Mouse (Mus musculus) NIH3T3 (cell line): ENCODE measurements around the gene Tmem273.
A peak's percentile ranks its signal among the peaks of the same experiment; 100 is the strongest.

ENCODE experiments used
- DNase-seq: peaks from one replicate; pipeline ENCODE4 v3.0.0-alpha.2; 2012; ENCODE audit warnings: low read depth

Gene Tmem273

DNA sequence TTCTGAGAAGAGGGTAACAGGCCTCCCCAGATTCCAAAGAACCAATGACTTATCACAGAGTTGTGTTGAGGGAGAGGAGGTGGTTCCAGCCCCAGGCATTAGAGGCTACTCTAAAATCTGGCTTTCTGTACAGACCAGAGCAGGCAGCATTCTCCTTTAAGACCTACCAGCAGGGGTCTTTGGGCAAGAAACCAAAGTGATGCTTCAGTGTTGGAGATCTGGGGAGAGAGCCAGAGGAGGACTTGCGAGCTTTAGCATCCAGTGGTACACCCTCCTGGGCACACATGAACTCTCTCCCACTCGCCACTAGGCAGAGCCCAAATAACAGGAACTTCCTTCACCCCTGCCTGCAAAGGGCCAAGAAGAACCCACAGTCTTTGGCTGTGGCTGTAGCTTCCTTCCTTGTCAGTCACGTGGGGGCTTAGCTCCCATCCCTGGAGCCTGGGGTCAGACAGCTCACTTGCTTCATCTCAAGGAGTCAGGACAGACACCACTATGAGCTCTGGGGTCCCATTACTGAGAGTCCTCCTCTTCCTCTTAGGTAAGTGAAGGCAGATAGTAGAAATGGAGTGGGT, at the start of gene Tmem273:
Gene Tmem273 (plus strand): TSS at position 408 of the 575 bp plus-strand sequence.
- DNase-seq, result no peak

DNA sequence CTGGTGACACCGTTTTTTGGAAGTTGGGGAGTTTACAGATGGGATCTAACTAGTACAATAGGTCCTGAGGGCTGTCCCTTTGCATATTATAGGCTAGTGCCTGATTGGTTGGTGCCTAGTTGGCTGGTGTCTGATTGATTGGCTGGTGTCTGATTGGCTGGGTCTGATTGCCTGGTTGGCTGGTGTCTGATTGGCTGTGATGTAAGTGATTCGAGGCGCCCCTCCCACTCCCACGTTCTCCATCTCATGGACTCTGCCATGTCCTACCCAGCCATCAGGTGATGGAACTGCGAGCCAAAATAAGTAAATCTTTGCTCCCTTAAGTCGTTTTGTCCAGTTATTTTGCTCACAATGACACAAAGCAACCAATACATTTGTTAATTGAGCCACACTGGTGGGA, 49.2 kb upstream of the Tmem273 start:
- DNase-seq, result no peak

- DNase-seq, result no peak
These were observed 47.2 kb upstream of the Tmem273 start for GRCm38 (mm10) chr14:32738586-32738985.

DNA sequence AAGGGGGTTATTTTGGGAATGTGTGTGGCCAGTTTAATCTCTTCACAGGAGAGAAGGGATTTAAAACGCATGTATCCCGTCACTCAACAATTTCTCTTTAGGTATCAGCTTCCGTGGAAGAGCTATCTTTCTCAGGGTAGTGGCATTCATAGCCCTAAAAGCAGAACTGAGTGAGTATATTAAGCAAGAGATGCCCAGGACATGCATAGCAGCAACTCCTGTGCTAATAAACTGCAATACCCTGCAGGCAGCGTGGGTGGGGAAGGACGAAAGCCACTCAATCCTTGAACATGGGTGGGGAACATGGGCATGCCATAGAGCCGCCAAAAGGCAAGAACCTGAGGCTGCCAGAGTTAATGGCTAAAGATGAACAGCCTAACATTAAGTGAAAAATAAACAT, 37.2 kb upstream of the Tmem273 start:
- no peak for DNase-seq

GRCm38 (mm10) chr14:32750727-32751126, 35.0 kb upstream of the Tmem273 start:
- no peak for DNase-seq

DNA sequence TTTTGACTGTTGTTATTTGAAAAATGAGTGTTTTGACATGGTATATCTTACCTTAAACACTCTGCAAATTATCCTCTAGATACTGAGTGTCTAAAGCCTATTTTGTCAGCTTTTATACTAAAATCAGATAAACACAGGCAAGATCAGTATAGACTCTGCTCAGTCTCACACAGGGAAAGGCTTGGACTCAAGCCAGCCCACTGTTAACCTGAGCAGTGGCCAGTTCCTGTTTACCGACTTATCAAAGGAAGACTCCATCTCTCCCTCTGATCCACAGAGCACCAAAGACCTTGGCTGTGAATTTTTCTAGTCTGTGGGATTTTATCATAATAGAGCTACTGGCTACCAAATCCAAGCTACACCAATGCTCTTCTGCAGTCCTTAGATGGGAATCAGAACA, 31.5 kb upstream of the Tmem273 start:
- DNase-seq, result no peak

DNA sequence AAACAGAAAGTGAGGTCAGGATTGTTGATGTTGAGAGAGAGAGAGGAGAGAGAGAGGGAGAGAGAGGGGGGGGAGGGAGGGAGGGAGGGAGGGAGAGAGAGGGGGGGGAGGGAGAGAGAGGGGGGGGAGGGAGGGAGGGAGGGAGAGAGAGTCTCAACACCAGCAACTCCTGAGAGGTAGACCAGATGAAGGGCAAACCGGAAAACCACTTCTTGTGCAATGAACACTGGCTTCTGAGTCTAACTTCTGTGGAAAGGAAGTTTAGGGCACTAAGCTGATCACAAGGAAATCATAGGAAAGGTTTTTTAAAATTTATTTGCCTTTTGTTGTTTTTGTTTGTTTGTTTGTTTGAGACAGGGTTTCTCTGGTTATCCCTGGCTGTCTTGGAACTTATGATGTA, 23.6 kb upstream of the Tmem273 start:
- DNase-seq, result no peak

GRCm38 (mm10) chr14:32770563-32770962, 15.2 kb upstream of the Tmem273 start:
- DNase-seq, result no peak

DNA sequence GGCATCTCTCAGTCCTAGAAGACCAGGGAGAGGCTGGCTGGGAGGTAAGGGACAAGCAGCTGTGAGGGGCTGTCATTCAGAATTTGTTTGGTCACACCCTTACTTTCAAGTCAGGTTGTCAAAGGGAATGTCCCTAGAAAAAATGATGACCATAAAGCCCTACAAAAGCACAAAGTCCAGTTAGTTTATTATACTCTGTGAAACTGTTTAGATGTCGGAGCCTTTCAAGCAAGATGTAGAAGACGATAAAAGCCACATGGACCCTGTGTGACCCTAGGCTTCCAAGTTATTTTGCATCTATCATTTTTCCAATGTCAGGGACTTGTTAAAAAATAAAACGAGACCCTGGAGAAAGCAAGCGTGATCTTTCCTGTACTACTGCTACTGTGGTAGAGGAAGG, 13.7 kb upstream of the Tmem273 start:
- no peak for DNase-seq

GRCm38 (mm10) chr14:32772791-32773190, 13.0 kb upstream of the Tmem273 start:
- DNase-seq, result peak; percentile 17

- no peak for DNase-seq
These were observed 12.3 kb upstream of the Tmem273 start for GRCm38 (mm10) chr14:32773456-32773855.

GRCm38 (mm10) chr14:32776077-32776476, 9.7 kb upstream of the Tmem273 start:
- DNase-seq, result no peak

DNA sequence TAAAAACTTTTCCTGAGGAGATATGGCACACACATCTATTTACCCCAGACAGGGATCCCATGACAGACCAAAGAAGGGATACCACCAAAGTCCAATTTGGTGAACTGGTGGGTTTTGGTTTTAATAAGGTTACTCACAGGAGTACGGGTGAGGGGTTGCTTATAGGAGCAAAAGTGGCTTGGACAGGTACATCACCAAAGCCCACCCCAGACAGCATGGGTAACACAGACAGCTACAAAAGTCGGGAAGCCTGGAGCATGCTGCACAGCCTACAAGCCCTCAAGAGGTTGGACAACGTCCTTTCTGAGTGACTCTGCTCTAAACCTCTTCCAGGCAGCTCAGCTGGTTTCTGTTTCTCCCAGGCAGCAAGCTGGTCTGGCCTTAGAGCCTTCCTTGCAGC, 7.4 kb upstream of the Tmem273 start:
- DNase-seq, result no peak

DNA sequence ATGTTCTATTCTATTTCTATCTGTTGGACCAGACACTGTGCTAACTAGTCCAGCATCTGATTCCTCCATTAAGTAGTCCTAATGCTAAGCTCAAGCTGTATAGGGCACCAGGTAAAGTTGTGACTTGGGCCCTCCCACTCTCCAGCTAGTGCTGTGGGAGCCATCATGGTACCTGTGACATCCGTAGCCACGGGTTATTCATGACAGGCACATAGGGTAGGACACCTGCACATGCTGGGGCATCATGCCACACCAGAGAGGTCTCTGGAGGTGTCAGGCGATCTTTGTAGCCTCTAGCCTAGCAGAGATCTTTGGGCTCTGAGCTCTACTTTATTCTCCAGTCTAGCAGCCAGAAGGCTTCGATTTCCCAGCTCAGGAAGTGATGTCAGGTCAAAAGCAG, 2.9 kb upstream of the Tmem273 start:
- no peak for DNase-seq

DNA sequence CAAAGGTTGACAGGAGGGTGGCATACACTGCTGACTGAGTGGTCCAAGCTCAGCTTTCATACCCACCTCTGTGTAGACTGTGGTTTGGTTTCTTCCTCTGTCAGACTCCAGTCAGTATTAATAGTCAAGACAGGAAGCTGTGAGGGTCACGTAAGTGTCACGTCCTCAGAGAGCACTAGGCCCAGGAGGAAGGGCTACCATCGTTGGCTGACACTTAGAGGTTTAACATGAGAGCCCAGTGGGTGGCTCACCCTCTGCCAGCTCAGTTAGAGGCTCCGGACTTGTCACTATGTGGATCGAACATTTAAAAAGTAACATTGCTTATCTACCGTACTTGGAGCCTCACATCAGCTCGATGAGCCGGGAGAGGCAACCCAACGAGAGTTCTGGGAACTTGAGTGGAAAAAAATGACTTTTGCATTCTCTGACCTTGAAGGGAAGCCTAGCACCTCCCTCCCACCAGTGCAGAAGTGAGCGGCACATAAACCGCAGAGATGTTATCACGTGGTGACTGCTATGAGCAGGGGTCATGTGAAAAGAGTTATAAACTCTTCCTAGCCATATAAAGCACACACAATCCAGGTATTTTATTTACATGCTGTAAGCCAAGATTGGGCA, 1.5 kb upstream of the Tmem273 start:
- DNase-seq, result no peak

DNA sequence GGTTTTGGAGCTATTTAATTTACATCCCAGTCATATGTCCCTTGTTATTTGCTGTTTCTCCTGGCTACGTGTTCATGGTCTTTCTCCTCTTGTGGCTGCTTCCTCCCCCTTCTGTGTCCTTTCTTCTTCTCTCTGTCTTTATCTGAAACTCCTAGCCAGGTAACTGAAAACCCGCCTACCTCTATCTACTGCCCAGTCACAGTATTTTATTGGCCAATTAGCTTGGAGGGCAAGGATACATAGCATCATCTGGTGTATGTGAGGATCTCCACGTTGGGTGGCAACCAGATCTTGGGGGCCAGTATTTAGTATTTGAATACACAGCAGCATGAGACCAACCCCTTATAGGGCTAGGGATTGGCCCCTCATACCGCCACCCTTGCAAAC, 1.0 kb upstream of the Tmem273 start:
- DNase-seq, result no peak

- no peak for DNase-seq
These were observed 1.9 kb downstream of the Tmem273 start for GRCm38 (mm10) chr14:32787691-32788090.

DNA sequence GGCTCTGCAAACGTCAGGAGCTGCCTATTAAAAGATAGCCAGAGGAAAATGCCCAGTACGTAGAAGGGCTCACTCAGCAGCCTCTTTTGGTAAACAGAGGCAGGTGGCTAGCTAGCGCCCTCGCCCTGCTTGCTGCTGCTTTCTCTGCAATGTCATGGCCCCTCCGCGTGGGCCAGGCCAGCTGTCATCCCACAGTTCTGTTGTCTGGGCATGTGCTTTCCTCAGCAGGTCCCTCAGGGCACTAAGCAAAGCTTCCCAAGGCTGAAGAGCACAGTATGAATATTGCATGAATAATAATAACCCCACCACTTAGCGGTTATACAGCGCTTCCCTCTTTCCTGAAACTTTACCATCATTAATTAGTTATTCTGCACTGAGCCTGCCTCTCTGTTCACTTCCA, 10.6 kb downstream of the Tmem273 start:
- DNase-seq, result no peak

- no peak for DNase-seq
These were observed 12.0 kb downstream of the Tmem273 start for GRCm38 (mm10) chr14:32797803-32798202.

GRCm38 (mm10) chr14:32798355-32798754, 12.6 kb downstream of the Tmem273 start:
- no peak for DNase-seq

- DNase-seq, result no peak
These were observed 14.3 kb downstream of the Tmem273 start for GRCm38 (mm10) chr14:32800048-32800447.

GRCm38 (mm10) chr14:32801016-32801661, 15.4 kb downstream of the Tmem273 start:
- DNase-seq, result no peak

DNA sequence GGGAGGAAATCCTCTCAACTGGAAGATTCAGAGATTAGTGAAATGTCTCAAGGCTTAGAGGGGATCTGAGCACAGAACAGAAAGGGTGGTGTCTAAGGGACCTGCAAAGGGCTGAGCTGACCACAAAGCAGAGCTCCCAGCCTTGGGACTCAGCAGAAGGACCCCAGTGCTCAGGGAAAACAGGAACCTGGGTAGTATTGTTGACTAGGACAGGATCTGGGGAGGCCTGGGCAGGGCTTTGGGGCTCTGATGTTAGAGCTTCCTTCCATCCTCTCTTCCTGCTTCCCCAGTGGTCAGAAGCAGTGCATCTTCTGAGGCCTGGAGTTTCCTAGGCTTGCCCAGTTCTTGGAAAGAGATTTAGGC, 15.9 kb downstream of the Tmem273 start:
- DNase-seq, result no peak

GRCm38 (mm10) chr14:32810111-32810510, 24.3 kb downstream of the Tmem273 start:
- DNase-seq, result no peak
